Mouse (Mus musculus) heart, embryonic 14.5 days (tissue): ENCODE data around the gene Atf6. TPM values are rescaled to one million over a fixed set of nuclear protein-coding genes. Genes with fewer than 3 reads are reported as not detected.

Source experiments
- ATAC-seq: fragments of 200-750 bp; cut with Nextera tagmentation; 2 replicates; pipeline ENCODE4 v1.8.0; 2017; ENCODE audit warnings: low read depth, moderate TSS enrichment; ENCODE audit not compliant: insufficient number of reproducible peaks, insufficient read depth, low FRiP score
- H3K27ac ChIP-seq, 2 experiments: fragments of 200-500 bp in 1 of 2; fragments of 300-500 bp in 1 of 2; sonication (generic) in 1 of 2; replicated peaks in 1 of 2; 2 replicates each; pipeline ENCODE4 v1.5.1; 2012 to 2014; ENCODE audit warnings: low read depth in 2 of 2, low read length in 2 of 2, control low read depth in 1 of 2, mild to moderate bottlenecking in 1 of 2, mixed read lengths in 1 of 2; ENCODE audit not compliant: control insufficient read depth in 1 of 2, insufficient read depth in 1 of 2
- H3K27me3 ChIP-seq: fragments of 300-500 bp; sonication (generic); 2 replicates; pipeline ENCODE4 v1.6.1; 2014; ENCODE audit warnings: mild to moderate bottlenecking, low read length, control low read depth; ENCODE audit not compliant: control insufficient read depth, insufficient read depth
- H3K36me3 ChIP-seq: fragments of 300-500 bp; sonication (generic); 2 replicates; pipeline ENCODE4 v1.6.1; 2014; ENCODE audit warnings: mild to moderate bottlenecking, control low read depth, low read length, mixed read lengths; ENCODE audit not compliant: control insufficient read depth, insufficient read depth
- H3K4me1 ChIP-seq, 2 experiments: fragments of 200-500 bp in 1 of 2; fragments of 300-500 bp in 1 of 2; sonication (generic) in 1 of 2; 2 replicates each; pipeline ENCODE4 v1.6.1; 2012 to 2014; ENCODE audit warnings: low read length in 2 of 2, control low read depth in 1 of 2, mixed read lengths in 1 of 2; ENCODE audit not compliant: control insufficient read depth in 2 of 2, insufficient read depth in 2 of 2
- H3K4me2 ChIP-seq: fragments of 300-500 bp; sonication (generic); 2 replicates; pipeline ENCODE4 v1.6.1; 2014; ENCODE audit warnings: mild to moderate bottlenecking, low read length
- H3K4me3 ChIP-seq, 2 experiments: fragments of 200-500 bp in 1 of 2; fragments of 300-500 bp in 1 of 2; sonication (generic) in 1 of 2; 2 replicates each; pipeline ENCODE4 v1.5.1; 2012 to 2014; ENCODE audit warnings: low read length in 2 of 2, mild to moderate bottlenecking in 2 of 2, control low read depth in 1 of 2, low read depth in 1 of 2, moderate library complexity in 1 of 2; ENCODE audit not compliant: control insufficient read depth in 1 of 2, insufficient read depth in 1 of 2
- H3K9ac ChIP-seq: fragments of 300-500 bp; sonication (generic); 2 replicates; pipeline ENCODE4 v1.6.1; 2014; ENCODE audit warnings: mild to moderate bottlenecking, low read length
- H3K9me3 ChIP-seq: fragments of 300-500 bp; sonication (generic); 2 replicates; pipeline ENCODE4 v1.6.1; 2016; ENCODE audit warnings: low read length, control low read depth; ENCODE audit not compliant: control insufficient read depth
- WGBS: fragments of 180-500 bp; shearing (Covaris S2); extraction: QIAGEN DNeasy Blood & Tissue Kit; methylation state at CpG from one replicate; pipeline ENCODE4 v1.1.7; 2014; 5-methylcytosine and 5-hydroxymethylcytosine counted together
- polyA plus RNA-seq: library from polyadenylated mRNA; unstranded; fragments of >200 nt; fragmentation: Nextera tagmentation; extraction: Ambion mirVana; gene quantifications from 2 replicates; pipeline ENCODE4 v1.2.1, GENCODE M21; 2014

The Atf6 gene
- polyA plus RNA-seq = 14.4 and 16.0 TPM in 2 replicates

DNA sequence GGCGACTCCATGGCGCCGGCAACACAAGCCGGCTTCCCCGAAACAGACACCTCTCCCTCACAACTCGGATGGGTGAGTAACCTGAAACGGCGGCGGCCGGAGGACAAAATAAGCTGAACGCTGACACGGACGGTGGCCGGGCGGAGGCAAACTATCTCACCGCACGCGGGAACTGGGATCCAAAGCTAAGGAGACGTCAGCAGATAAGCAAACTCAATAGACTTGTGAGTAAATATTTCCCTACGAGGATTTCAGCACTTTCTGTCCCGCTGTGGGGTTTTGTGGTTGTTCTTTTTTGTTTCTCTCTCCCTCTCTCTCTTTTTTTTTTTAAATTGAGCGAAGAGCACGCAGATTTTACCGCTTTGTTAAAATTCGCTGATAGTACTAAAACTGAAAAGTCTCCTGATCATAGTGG, at the start of gene Atf6:
Gene Atf6, minus strand, starts transcription at position 81 of the 415 bp plus-strand sequence.
- Histone ChIP-seq H3K4me3 (peak within 1 kb of the TSS; percentile 89 to 97), H3K27me3 (no peaks in the 10 kb centered on the region), H3K9ac (peak within 1 kb of the TSS; percentile 91), H3K36me3 (peaks cover 8% of the 10 kb centered on the region; the same call in 1 of the 2 replicates), H3K4me2 (peak within 1 kb of the TSS; percentile 93), H3K4me1 (peaks cover 2 to 18% of the 10 kb centered on the region in 2 experiments; a peak in 3 of 4 replicates), H3K27ac (peak within 1 kb of the TSS; percentile 81 to 86), H3K9me3 (no peaks in the 10 kb centered on the region)
- ATAC-seq = peak; percentile 66; the same call in 1 of the 2 replicates
- WGBS = under 1% methylated on average over 25 of the region's 25 CpGs

DNA sequence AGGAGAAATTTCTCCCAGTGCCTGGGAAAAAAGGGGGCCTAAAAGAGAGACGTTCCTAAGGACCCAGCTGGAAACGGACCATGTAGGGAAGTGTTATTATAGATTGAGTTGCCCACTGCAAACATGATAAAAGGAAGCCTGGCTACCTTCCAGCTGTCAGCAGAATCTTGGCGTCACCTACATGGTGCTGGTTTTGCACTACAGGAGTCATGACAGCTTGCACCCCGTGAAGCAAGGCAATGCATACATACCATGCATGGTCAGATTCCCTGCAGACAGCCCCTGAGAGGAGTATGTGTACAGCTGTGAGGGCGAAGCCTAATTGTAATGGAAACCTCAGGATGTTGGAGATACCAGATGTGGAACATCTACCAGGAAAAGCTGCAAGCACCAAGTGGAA, 48.1 kb upstream of the Atf6 start:
- Histone ChIP-seq H3K9ac (no peak overlapping the region), H3K36me3 (no peaks in the 10 kb centered on the region), H3K9me3 (no peaks in the 10 kb centered on the region), H3K27me3 (peaks cover 14% of the 10 kb centered on the region; the same call in 1 of the 2 replicates), H3K4me2 (peak overlapping the region; percentile 21), H3K4me3 (no peak overlapping the region), H3K27ac (peak overlapping the region; percentile 30 to 60), H3K4me1 (peaks cover 6 to 15% of the 10 kb centered on the region in 2 experiments)
- WGBS = 10% methylated on average over 5 of the region's 5 CpGs
- peak; percentile 71 for ATAC-seq

DNA sequence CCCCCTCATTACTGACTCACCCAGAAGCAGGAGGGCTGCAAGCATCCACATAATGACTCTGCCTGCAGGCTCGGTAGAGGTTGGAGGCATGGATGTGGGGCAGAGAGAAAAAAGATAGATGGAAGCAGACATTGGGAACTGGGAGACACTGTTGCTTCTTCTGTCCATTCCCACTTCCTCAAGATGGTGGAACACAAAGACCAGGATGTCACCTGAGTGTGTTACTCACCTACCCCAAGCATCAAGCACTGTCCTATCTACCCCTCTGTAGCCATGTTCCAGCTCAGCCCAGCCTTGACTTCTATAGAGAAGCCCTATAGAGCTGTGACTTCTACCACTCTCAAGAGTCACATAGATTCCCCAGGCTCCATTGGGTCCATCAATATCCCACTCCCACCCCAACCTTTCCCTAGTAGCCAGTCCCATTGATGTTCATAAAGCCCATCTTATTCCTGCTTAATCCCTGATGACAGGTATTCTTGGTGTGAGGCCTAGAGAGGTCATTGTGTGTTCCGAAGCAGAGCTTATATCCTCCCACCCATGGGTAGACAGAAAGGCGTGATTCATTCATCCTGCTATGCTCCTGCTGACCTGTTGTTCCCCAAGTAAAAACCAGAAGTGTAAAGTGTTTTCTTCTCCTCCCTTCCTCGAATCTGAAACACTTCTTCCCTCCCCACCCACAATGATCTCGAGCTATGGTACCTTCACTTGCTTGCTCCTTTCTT, 45.5 kb upstream of the Atf6 start, which contains the start of gene Fcrlb:
Gene Fcrlb, minus strand, starts transcription at position 51 of the 725 bp plus-strand sequence.
- H3K9me3 ChIP-seq = no peaks in the 10 kb centered on the region
- H3K4me3 ChIP-seq = no peak within 1 kb of the TSS
- no peaks in the 10 kb centered on the region for H3K36me3 ChIP-seq
- H3K27me3 ChIP-seq = peaks cover 31% of the 10 kb centered on the region
- peaks cover 11 to 18% of the 10 kb centered on the region in 2 experiments for H3K4me1 ChIP-seq
- no peak within 1 kb of the TSS for H3K9ac ChIP-seq
- H3K4me2 ChIP-seq = no peak within 1 kb of the TSS
- no peak for ATAC-seq
- no peak within 1 kb of the TSS for H3K27ac ChIP-seq
- 64% methylated on average over 5 of the region's 5 CpGs for WGBS

DNA sequence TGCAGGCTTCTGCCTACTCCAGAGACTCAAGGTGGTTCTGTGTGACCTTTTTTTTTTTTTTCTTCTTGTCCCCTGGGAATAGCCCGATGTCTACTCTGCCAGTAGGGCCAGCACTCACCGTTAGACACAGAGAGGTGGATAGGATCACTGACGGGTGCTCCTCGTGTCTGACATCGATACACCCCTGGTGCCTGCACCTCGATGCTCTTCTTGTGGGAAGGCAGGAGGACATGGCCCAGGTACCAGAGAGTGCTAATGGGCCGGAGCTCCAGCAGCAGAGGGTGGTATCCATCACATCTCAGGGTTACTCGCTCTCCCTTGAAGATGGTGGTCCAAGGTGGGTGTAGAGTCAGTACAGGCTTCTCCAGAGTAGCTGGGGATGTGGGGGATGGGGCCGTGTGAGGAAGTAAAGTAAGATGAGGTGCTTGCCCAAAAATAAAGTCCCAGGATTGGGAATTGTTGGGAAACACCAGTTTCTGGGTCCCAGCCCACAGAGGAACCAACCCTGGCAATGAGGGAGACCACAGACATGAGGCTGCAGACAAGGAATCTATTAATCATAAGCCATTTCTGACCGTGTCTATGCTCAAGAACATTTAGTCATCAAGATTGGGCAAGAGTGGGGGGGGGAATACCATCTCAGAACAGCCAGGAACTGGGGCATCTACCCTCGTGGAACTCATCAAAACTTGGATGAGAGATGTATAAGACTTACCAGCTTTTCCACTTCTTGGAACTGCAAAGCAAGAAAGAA, 44.5 kb upstream of the Atf6 start:
- no peak for ATAC-seq
- WGBS = 78% methylated on average over 11 of the region's 11 CpGs
- no peak overlapping the region for H3K4me3 ChIP-seq
- no peaks in the 10 kb centered on the region for H3K9me3 ChIP-seq
- H3K27me3 ChIP-seq = peaks cover 40% of the 10 kb centered on the region
- no peak overlapping the region for H3K27ac ChIP-seq
- H3K36me3 ChIP-seq = no peaks in the 10 kb centered on the region
- H3K9ac ChIP-seq = no peak overlapping the region
- peaks cover 12 to 18% of the 10 kb centered on the region in 2 experiments for H3K4me1 ChIP-seq
- no peak overlapping the region for H3K4me2 ChIP-seq

DNA sequence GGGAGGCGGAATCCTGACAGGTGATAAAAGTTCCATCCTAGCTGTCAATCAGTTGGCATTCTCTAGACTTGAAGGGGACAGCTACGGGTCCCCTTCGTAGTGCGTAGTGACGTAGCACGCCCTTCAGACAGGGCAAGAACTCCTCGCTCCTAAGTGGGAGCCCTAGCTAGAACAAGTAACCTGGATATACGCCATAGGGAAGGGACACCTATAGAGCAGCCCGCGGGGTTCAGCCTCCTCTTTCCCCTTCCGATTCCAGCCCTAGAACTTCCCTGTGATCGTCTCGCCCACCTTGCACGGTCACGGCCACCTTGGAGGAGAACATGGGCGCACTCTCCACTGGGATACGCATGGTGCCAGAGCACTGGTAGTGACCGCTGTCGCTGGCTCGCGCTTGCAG, 40.8 kb upstream of the Atf6 start:
- 5% methylated on average over 21 of the region's 21 CpGs for WGBS
- Histone ChIP-seq H3K27ac (no peak overlapping the region), H3K9ac (peak overlapping the region; percentile 60), H3K4me3 (peak overlapping the region; percentile 41 to 48), H3K27me3 (peaks cover 64% of the 10 kb centered on the region), H3K4me2 (peak overlapping the region; percentile 96), H3K9me3 (no peaks in the 10 kb centered on the region), H3K4me1 (peaks cover 4 to 7% of the 10 kb centered on the region in 2 experiments; a peak in 2 of 4 replicates), H3K36me3 (no peaks in the 10 kb centered on the region)
- no peak for ATAC-seq

DNA sequence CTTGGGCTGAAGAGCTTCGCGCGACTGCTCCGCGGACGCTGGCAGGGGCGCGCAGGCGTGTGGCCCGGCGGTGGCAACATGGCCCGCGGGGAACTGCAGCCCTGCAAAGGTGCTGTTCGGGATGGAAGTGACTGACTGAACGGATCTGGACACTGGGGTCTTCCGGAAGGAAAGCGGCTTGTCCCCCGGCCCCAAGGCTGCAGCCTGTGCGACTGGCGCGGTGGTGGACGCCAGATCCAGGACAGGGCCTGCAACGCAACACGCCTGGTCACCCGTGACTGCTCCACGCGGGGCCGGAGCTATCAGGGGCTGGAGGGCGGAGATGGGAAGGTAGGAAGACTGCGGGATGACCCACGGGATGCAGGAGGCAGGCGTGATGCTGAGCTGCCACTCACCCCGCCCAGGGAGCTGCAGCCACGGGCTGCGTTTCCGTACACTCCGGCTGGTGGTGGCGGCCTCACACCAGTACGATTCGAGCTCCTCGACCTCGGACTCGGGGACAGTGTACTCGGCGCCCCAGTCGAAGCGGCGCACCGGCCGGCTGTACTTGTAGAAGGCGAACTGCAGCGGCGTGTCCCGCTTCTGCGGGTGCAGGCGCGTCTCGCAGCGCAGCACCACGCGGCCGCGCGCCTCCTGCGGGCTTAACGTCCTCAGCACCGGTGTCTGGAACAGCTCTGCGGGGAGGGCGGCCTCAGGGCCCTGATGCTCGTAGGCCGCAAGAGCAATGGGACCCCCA, 40.1 kb upstream of the Atf6 start:
- peaks cover 65% of the 10 kb centered on the region for H3K27me3 ChIP-seq
- ATAC-seq = no peak
- no peaks in the 10 kb centered on the region for H3K36me3 ChIP-seq
- peak overlapping the region; percentile 60 for H3K9ac ChIP-seq
- peak overlapping the region; percentile 41 to 48 for H3K4me3 ChIP-seq
- WGBS = under 1% methylated on average over 71 of the region's 71 CpGs
- H3K4me2 ChIP-seq = peak overlapping the region; percentile 96
- H3K27ac ChIP-seq = no peak overlapping the region
- peaks cover 4 to 7% of the 10 kb centered on the region in 2 experiments; a peak in 2 of 4 replicates for H3K4me1 ChIP-seq
- H3K9me3 ChIP-seq = no peaks in the 10 kb centered on the region

DNA sequence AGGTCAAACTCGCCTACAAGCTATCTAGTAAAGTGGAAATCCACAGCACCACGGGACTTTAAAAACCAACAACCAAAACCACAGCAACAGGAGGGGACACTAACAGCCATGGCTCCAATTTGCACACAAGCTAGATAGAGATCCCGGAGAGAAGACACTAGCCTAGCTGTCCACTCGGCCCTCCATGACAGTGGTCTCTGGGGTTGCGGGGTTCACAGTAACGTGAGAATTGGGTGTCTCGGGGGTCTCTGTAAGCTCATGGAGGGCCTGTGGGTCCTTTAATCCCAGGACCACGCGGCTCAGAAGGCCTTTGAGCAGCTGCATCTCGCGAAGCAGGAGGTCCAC, 39.5 kb upstream of the Atf6 start:
- no peaks in the 10 kb centered on the region for H3K36me3 ChIP-seq
- H3K9ac ChIP-seq = peak overlapping the region; percentile 60; the same call in 1 of the 2 replicates
- peak overlapping the region; percentile 41 to 48 for H3K4me3 ChIP-seq
- H3K4me2 ChIP-seq = peak overlapping the region; percentile 96
- peaks cover 4 to 7% of the 10 kb centered on the region in 2 experiments; a peak in 2 of 4 replicates for H3K4me1 ChIP-seq
- H3K9me3 ChIP-seq = no peaks in the 10 kb centered on the region
- WGBS = 32% methylated on average over 11 of the region's 11 CpGs
- H3K27ac ChIP-seq = no peak overlapping the region
- H3K27me3 ChIP-seq = peaks cover 64% of the 10 kb centered on the region
- no peak for ATAC-seq
